Mouse (Mus musculus) hindbrain, embryonic 16.5 days (tissue): ENCODE measurements at regions not wholly inside any gene's neighbourhood (a gene's known extent, or its start where the extent isn't known, plus 50 kb on each side); places are given as distances from the start of the nearest gene placed in this dataset.

ENCODE experiments used
- ATAC-seq: fragments of 200-750 bp; cut with Nextera tagmentation; 2 replicates; pipeline ENCODE4 v1.8.0; 2017; ENCODE audit warnings: moderate TSS enrichment, moderate library complexity
- H3K27ac ChIP-seq: fragments of 300-500 bp; sonication (generic); 2 replicates; pipeline ENCODE4 v1.5.1; 2014; ENCODE audit warnings: low read depth, mild to moderate bottlenecking, control low read depth, low read length, moderate library complexity
- H3K27me3 ChIP-seq: fragments of 300-500 bp; sonication (generic); replicated peaks from 2 replicates; pipeline ENCODE4 v1.6.1; 2014; ENCODE audit warnings: low read length; ENCODE audit not compliant: control insufficient read depth, insufficient read depth
- H3K36me3 ChIP-seq: fragments of 300-500 bp; sonication (generic); 2 replicates; pipeline ENCODE4 v1.6.1; 2014; ENCODE audit warnings: mild to moderate bottlenecking, low read length, moderate library complexity, mixed read lengths; ENCODE audit not compliant: control insufficient read depth, insufficient read depth
- H3K4me1 ChIP-seq: fragments of 300-500 bp; sonication (generic); 2 replicates; pipeline ENCODE4 v1.6.1; 2014; ENCODE audit warnings: low read depth, low read length; ENCODE audit not compliant: control insufficient read depth, insufficient read depth
- H3K4me2 ChIP-seq: fragments of 300-500 bp; sonication (generic); 2 replicates; pipeline ENCODE4 v1.6.1; 2014; ENCODE audit warnings: mild to moderate bottlenecking, low read length, control low read depth, moderate library complexity
- H3K4me3 ChIP-seq: fragments of 300-500 bp; sonication (generic); 2 replicates; pipeline ENCODE4 v1.5.1; 2014; ENCODE audit warnings: mild to moderate bottlenecking, low read length, control low read depth, moderate library complexity
- H3K9ac ChIP-seq: fragments of 300-500 bp; sonication (generic); 2 replicates; pipeline ENCODE4 v1.6.1; 2014; ENCODE audit warnings: low read depth, mild to moderate bottlenecking, control low read depth, low read length, moderate library complexity
- H3K9me3 ChIP-seq: fragments of 300-500 bp; sonication (generic); 2 replicates; pipeline ENCODE4 v1.6.1; 2014; ENCODE audit warnings: mild to moderate bottlenecking, low read length, moderate library complexity; ENCODE audit not compliant: control insufficient read depth
- WGBS: fragments of 180-500 bp; shearing (Covaris S2); extraction: QIAGEN DNeasy Blood & Tissue Kit; methylation state at CpG from one replicate; pipeline ENCODE4 v1.1.7; 2014; 5-methylcytosine and 5-hydroxymethylcytosine counted together

DNA sequence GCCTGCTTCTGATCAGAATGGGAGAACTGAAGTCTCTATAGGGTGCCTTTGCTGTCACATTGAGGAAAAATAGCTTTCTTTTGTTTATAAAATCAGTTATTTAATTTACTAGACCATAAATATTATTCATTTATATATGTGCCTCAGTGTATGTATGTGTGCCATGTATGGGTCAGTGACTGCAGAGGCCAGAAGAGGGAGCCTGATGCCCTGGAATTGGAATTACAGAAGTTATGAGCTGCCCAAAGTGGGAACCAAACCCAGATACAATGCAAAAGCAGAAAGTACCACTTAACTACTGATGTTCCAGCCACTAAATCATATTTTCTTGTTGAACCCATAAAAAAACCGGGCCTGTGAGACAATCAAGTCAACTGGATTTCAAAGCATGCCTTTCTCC, 91.8 kb upstream of the Nampt start:
- no peak overlapping the region for H3K9ac ChIP-seq
- no peaks in the 10 kb centered on the region for H3K27me3 ChIP-seq
- 83% methylated on average over 1 of the region's 1 CpGs for WGBS
- no peak for ATAC-seq
- no peaks in the 10 kb centered on the region for H3K9me3 ChIP-seq
- H3K4me2 ChIP-seq = no peak overlapping the region
- H3K27ac ChIP-seq = no peak overlapping the region
- no peaks in the 10 kb centered on the region for H3K36me3 ChIP-seq
- H3K4me1 ChIP-seq = no peaks in the 10 kb centered on the region
- H3K4me3 ChIP-seq = no peak overlapping the region

DNA sequence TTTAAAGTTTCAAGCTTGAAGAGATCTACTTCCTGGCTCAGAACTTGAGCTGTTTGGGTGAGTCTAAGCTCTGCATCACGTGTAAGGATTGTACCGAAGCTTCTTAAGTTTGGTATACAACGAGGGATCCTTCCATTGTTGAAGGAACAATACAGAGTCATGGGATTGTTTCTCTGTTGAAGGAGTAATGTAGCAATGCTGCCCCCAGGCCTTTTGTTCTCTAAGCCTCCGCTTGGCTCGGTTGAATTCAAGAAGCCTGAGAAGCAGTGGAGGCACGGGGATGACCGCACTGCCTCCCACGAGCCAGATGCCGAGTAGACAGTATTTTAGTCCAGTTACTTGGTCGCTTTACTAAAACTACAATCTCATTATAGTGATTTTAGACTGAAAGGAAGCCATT, 90.9 kb upstream of the Nampt start:
- H3K4me1 ChIP-seq = no peaks in the 10 kb centered on the region
- H3K4me2 ChIP-seq = no peak overlapping the region
- H3K4me3 ChIP-seq = no peak overlapping the region
- H3K9me3 ChIP-seq = no peaks in the 10 kb centered on the region
- no peaks in the 10 kb centered on the region for H3K36me3 ChIP-seq
- no peaks in the 10 kb centered on the region for H3K27me3 ChIP-seq
- no peak overlapping the region for H3K9ac ChIP-seq
- ATAC-seq = no peak
- no peak overlapping the region for H3K27ac ChIP-seq
- 46% methylated on average over 10 of the region's 10 CpGs for whole genome bisulfite sequencing

- ATAC-seq = no peak
These were observed 84.1 kb upstream of the Nampt start for GRCm38 (mm10) chr12:32735224-32735623.

GRCm38 (mm10) chr12:32741465-32741864, 77.9 kb upstream of the Nampt start:
- Histone ChIP-seq H3K27me3 (no peaks in the 10 kb centered on the region), H3K27ac (no peak overlapping the region), H3K4me2 (no peak overlapping the region), H3K9me3 (no peaks in the 10 kb centered on the region), H3K36me3 (no peaks in the 10 kb centered on the region), H3K4me1 (no peaks in the 10 kb centered on the region), H3K4me3 (no peak overlapping the region), H3K9ac (no peak overlapping the region)
- ATAC-seq = no peak

More at GRCm38 (mm10) chr12:32735224-32735623, 84.1 kb upstream of the Nampt start:
- H3K27ac ChIP-seq = no peak overlapping the region
- no peaks in the 10 kb centered on the region for H3K27me3 ChIP-seq
- WGBS = 62% methylated on average over 2 of the region's 2 CpGs
- no peaks in the 10 kb centered on the region for H3K36me3 ChIP-seq
- H3K4me2 ChIP-seq = no peak overlapping the region
- H3K4me1 ChIP-seq = no peaks in the 10 kb centered on the region
- H3K4me3 ChIP-seq = no peak overlapping the region
- H3K9me3 ChIP-seq = no peaks in the 10 kb centered on the region
- no peak overlapping the region for H3K9ac ChIP-seq

GRCm38 (mm10) chr12:32757441-32758119, 61.8 kb upstream of the Nampt start:
- no peak overlapping the region for H3K9ac ChIP-seq
- no peak overlapping the region for H3K4me3 ChIP-seq
- H3K4me2 ChIP-seq = no peak overlapping the region
- H3K27ac ChIP-seq = no peak overlapping the region
- H3K4me1 ChIP-seq = no peaks in the 10 kb centered on the region; the same call in 1 of the 2 replicates
- ATAC-seq = peak; percentile 76
- H3K9me3 ChIP-seq = no peaks in the 10 kb centered on the region
- 64% methylated on average over 2 of the region's 2 CpGs for WGBS
- H3K36me3 ChIP-seq = no peaks in the 10 kb centered on the region
- H3K27me3 ChIP-seq = no peaks in the 10 kb centered on the region

- no peaks in the 10 kb centered on the region for H3K36me3 ChIP-seq
- H3K4me3 ChIP-seq = no peak overlapping the region
- no peaks in the 10 kb centered on the region for H3K27me3 ChIP-seq
- H3K4me1 ChIP-seq = no peaks in the 10 kb centered on the region; the same call in 1 of the 2 replicates
- 93% methylated on average over 2 of the region's 2 CpGs for WGBS
- no peak overlapping the region for H3K9ac ChIP-seq
- H3K9me3 ChIP-seq = no peaks in the 10 kb centered on the region
- no peak overlapping the region for H3K4me2 ChIP-seq
- H3K27ac ChIP-seq = no peak overlapping the region
- no peak for ATAC-seq
These were observed 61.2 kb upstream of the Nampt start for GRCm38 (mm10) chr12:32758150-32758549.

DNA sequence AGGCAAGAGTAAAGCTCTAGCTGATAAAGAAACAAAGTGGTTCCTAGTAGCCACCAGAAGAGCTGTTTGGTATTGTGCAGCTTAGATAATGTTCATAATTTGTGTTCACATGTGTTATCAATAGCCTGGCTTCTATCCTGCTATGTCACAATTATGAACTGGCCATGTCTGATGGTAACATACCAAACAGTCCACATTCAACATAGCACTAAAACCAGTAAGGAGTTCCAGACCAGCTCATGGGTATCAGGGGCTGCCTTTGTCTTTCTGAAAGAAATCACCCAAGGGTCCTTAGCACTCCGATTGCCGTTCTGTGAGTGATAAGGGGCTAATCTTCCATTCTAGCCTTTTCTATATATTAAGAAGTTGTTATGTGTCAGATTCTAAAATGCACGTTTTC, 58.7 kb upstream of the Nampt start:
- 80% methylated on average over 3 of the region's 3 CpGs for WGBS
- no peak for ATAC-seq
- no peak overlapping the region for H3K4me3 ChIP-seq
- no peaks in the 10 kb centered on the region for H3K36me3 ChIP-seq
- H3K9me3 ChIP-seq = no peaks in the 10 kb centered on the region
- H3K27ac ChIP-seq = no peak overlapping the region
- H3K9ac ChIP-seq = no peak overlapping the region
- H3K4me1 ChIP-seq = no peaks in the 10 kb centered on the region; the same call in 1 of the 2 replicates
- no peak overlapping the region for H3K4me2 ChIP-seq
- H3K27me3 ChIP-seq = no peaks in the 10 kb centered on the region

- 62% methylated on average over 3 of the region's 3 CpGs for WGBS
These were observed 58.3 kb upstream of the Nampt start for GRCm38 (mm10) chr12:32761055-32761454.

GRCm38 (mm10) chr12:32764271-32764670, 55.1 kb upstream of the Nampt start:
- Histone ChIP-seq H3K27ac (no peak overlapping the region), H3K27me3 (no peaks in the 10 kb centered on the region), H3K36me3 (no peaks in the 10 kb centered on the region), H3K4me1 (no peaks in the 10 kb centered on the region), H3K9me3 (no peaks in the 10 kb centered on the region), H3K4me3 (no peak overlapping the region), H3K9ac (no peak overlapping the region), H3K4me2 (no peak overlapping the region)
- no peak for ATAC-seq
- WGBS = 88% methylated on average over 3 of the region's 3 CpGs

More at GRCm38 (mm10) chr12:32761055-32761454, 58.3 kb upstream of the Nampt start:
- Histone ChIP-seq H3K36me3 (no peaks in the 10 kb centered on the region), H3K27ac (no peak overlapping the region), H3K9ac (no peak overlapping the region), H3K9me3 (no peaks in the 10 kb centered on the region), H3K4me2 (no peak overlapping the region), H3K27me3 (no peaks in the 10 kb centered on the region), H3K4me1 (no peaks in the 10 kb centered on the region; the same call in 1 of the 2 replicates), H3K4me3 (no peak overlapping the region)
- no peak for ATAC-seq
